Mouse (Mus musculus): ENCODE measurements around the gene Rimbp2.

The Rimbp2 gene

GRCm38 (mm10) chr5:128845033-128845432 is 108.3 kb downstream of the Rimbp2 start:
- no peak for DNase-seq (ENCODE audit: low spot score)

- peak; percentile 49 for DNase-seq (ENCODE audit: low spot score)
These were observed 109.3 kb downstream of the Rimbp2 start for GRCm38 (mm10) chr5:128843982-128844381.

GRCm38 (mm10) chr5:128841541-128841940 is 111.7 kb downstream of the Rimbp2 start:
- no peak for DNase-seq (ENCODE audit: low spot score)

GRCm38 (mm10) chr5:128837045-128837444 is 116.2 kb downstream of the Rimbp2 start:
- DNase-seq (ENCODE audit: low spot score): no peak

- no peak for DNase-seq (ENCODE audit: low spot score)
These were observed 119.2 kb downstream of the Rimbp2 start for GRCm38 (mm10) chr5:128834126-128834525.

- no peak for DNase-seq (ENCODE audit: low spot score)
These were observed 130.4 kb downstream of the Rimbp2 start for GRCm38 (mm10) chr5:128822843-128823242.

GRCm38 (mm10) chr5:128819638-128820285 is 133.5 kb downstream of the Rimbp2 start:
- no peak for DNase-seq (ENCODE audit: low spot score)

- DNase-seq (ENCODE audit: low spot score): no peak
These were observed 137.7 kb downstream of the Rimbp2 start for GRCm38 (mm10) chr5:128815629-128816028.

GRCm38 (mm10) chr5:128815078-128815477 is 138.2 kb downstream of the Rimbp2 start:
- DNase-seq (ENCODE audit: low spot score): no peak

- DNase-seq (ENCODE audit: low spot score): peak; percentile 55
These were observed 140.2 kb downstream of the Rimbp2 start for GRCm38 (mm10) chr5:128813121-128813520.

GRCm38 (mm10) chr5:128811431-128811830 is 141.9 kb downstream of the Rimbp2 start:
- no peak for DNase-seq (ENCODE audit: low spot score)

GRCm38 (mm10) chr5:128810006-128810405 is 143.3 kb downstream of the Rimbp2 start:
- no peak for DNase-seq (ENCODE audit: low spot score)

GRCm38 (mm10) chr5:128809406-128809805 is 143.9 kb downstream of the Rimbp2 start:
- DNase-seq (ENCODE audit: low spot score): peak; percentile 65

- DNase-seq (ENCODE audit: low spot score): peak; percentile 70
These were observed 144.6 kb downstream of the Rimbp2 start for GRCm38 (mm10) chr5:128808547-128809182.

- no peak for DNase-seq (ENCODE audit: low spot score)
These were observed 145.9 kb downstream of the Rimbp2 start for GRCm38 (mm10) chr5:128807408-128807807.

- no peak for DNase-seq (ENCODE audit: low spot score)
These were observed 146.8 kb downstream of the Rimbp2 start for GRCm38 (mm10) chr5:128806296-128806998.

- no peak for DNase-seq (ENCODE audit: low spot score)
These were observed 148.2 kb downstream of the Rimbp2 start for GRCm38 (mm10) chr5:128805092-128805491.

GRCm38 (mm10) chr5:128800592-128800991 is 152.7 kb downstream of the Rimbp2 start:
- DNase-seq (ENCODE audit: low spot score): no peak

GRCm38 (mm10) chr5:128781621-128782020 is 171.7 kb downstream of the Rimbp2 start:
- no peak for DNase-seq (ENCODE audit: low spot score)

- DNase-seq (ENCODE audit: low spot score): no peak
These were observed 176.9 kb downstream of the Rimbp2 start for GRCm38 (mm10) chr5:128776386-128776785.

- no peak for DNase-seq (ENCODE audit: low spot score)
These were observed 184.2 kb downstream of the Rimbp2 start for GRCm38 (mm10) chr5:128769026-128769631.

GRCm38 (mm10) chr5:128761118-128761517 is 192.2 kb downstream of the Rimbp2 start:
- no peak for DNase-seq (ENCODE audit: low spot score)

- DNase-seq (ENCODE audit: low spot score): peak; percentile 18
These were observed 207.0 kb downstream of the Rimbp2 start for GRCm38 (mm10) chr5:128746261-128746660.
